Mouse (Mus musculus) right cerebral cortex, adult 18-20 months (tissue): ENCODE measurements around the gene Dand5.

Experiments
- DNase-seq: peaks from one replicate; pipeline ENCODE4 v3.0.0; 2022; ENCODE audit warnings: mixed read lengths

Dand5 gene

GRCm38 (mm10) chr8:84782680-84783079, 39.9 kb downstream of the Dand5 start:
- no peak for DNase-seq

GRCm38 (mm10) chr8:84781686-84782505, 40.7 kb downstream of the Dand5 start:
- no peak for DNase-seq

GRCm38 (mm10) chr8:84780949-84781680, 41.5 kb downstream of the Dand5 start:
- no peak for DNase-seq

GRCm38 (mm10) chr8:84780225-84780555, 42.4 kb downstream of the Dand5 start:
- DNase-seq, result no peak

GRCm38 (mm10) chr8:84779519-84780224, 43.0 kb downstream of the Dand5 start:
- DNase-seq, result no peak

GRCm38 (mm10) chr8:84778638-84779380, 43.8 kb downstream of the Dand5 start:
- no peak for DNase-seq

DNA sequence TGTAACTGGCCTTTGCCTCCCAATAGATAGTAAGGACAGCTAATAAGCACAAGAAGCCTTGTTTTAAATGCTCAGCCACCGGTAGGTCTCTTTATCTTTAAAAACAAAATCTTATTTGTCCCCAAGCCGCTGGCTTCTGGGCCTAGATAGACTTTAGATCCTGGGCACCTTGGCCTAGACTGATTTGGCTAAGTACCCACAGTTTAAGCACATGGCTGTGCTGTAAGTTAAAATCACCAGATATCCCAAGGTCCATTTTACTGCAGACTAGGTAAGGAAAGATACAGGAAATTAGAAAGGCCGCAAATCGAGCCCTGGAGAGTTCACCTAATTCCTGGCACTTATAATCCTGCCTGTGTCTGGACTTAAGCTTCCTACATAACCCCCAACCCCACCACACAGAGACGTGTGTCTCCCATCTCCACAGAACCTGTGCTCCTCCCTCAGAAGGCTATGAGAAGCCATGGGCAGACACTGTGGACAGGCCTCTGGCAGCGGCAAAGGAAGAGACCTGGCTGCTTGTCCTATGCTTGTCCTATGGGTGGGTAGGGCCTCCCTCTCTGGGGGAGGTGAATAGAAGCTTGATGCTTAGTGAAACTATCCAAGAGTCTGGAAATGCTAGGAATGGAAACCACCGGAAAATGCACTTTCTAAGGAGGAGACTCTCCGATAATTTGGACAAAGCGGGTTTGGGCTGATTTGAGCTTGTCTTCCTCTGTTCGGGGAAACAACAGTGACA, 44.6 kb downstream of the Dand5 start:
- no peak for DNase-seq

DNA sequence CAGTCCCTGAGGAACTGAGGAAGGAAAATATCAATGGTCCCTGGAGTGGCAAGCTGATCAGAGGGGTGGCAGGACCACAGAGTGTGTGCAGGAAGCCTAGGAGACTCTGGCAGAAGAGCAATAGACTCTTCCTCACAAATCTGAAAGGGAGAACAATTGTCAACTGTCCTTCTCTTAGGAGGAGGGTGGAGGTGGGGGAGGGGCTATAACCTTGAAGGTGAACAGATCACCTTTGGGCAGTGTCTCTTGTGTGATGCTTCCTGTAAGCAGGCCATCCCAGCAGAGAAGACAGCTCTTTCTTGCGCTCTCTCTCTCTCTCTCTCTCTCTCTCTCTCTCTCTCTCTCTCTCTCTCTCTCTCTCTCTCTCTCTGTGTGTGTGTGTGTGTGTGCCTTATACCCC, 46.1 kb downstream of the Dand5 start:
- DNase-seq, result no peak

DNA sequence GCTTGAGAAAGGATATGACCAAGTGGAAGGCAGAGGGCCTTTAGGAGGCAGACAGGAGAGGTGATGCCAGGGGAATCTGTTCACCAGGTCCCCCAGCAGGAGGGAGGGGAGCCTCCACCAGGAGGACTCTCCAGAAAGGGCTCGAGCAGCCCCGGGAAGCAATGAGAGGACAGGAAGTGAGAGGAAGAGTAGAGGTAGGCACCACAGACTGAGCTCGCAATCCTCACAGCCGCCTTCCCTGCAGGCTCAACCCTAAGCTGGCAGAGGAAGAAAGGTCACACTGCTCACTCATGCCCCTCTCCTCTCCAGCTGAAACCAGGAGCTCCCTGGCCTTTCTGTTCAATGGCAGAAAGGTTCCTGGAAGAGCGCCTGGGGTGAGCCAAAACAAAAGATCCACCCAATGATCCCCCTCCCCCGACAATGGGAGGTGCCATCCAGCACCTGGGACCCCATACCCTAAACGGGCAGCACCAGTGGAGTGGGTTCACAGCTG, 47.0 kb downstream of the Dand5 start:
- DNase-seq, result no peak

DNA sequence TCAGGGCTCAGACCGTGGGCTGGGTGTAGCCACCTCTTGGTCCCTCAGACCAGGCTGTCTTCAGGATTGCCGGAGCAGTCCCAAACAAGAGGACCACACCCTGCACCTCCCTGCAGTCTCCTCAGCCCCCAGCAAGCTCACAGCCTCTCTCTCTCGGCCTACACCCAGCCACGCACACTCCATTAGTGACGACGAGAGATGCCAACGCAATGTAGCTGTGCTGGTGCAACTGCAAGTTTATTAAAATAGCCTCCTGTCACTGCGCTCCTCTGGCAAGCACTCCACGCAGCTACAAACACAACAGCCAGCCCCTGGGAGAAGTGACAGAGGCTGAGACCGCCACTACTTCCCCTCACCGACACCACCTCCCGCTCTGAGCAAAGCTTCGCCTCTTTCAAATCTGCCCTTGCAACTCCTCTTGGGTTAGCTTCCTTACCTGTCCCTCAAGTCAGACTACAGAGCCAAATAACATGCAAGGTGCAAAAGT, 47.5 kb downstream of the Dand5 start:
- DNase-seq, result peak; percentile 83

GRCm38 (mm10) chr8:84774473-84774911, 48.1 kb downstream of the Dand5 start:
- DNase-seq, result peak; percentile 64

DNA sequence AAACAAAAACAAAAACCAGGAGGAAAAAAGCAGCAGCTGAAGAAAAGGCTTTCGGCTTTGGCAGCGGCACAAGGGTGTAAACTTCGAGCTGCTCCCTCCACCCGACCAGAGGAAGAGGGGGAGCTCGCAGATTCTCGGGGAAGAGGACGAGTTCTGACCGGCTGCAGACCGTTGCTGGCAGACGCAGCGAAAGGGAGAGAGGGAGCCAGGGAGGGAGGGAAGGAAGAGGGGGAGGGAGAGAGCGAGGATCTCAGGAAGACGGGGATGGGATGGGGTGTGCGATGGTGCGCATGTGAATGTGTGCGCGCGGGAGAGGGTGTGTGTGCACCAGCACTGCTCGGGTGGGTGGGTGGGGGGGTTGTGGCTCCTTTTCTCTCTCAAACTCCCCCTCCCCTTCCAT, 48.8 kb downstream of the Dand5 start:
- peak; percentile 89 for DNase-seq

- no peak for DNase-seq
These were observed 49.3 kb downstream of the Dand5 start for GRCm38 (mm10) chr8:84773304-84773703.

DNA sequence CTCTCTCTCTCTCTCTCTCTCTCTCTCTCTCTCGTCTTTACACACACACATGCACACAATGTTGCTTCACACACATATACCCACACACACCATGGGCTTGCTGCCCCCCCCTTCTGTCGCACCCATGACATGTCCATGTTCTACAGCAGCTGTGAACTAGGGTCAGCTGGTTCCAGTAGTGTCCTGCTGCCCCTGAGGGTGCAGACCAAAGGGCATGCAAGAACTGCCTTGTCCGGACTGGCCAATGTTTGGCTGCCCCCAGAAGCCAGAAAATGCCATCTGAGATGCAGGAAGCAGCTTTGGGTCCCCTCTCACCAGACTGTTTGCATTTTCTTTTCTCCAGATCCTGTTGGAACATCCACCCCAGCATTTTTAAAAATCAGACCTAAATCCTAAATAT, 50.0 kb downstream of the Dand5 start:
- DNase-seq, result no peak

GRCm38 (mm10) chr8:84771941-84772378, 50.7 kb downstream of the Dand5 start:
- DNase-seq, result no peak

GRCm38 (mm10) chr8:84771000-84771687, 51.5 kb downstream of the Dand5 start:
- DNase-seq, result no peak

DNA sequence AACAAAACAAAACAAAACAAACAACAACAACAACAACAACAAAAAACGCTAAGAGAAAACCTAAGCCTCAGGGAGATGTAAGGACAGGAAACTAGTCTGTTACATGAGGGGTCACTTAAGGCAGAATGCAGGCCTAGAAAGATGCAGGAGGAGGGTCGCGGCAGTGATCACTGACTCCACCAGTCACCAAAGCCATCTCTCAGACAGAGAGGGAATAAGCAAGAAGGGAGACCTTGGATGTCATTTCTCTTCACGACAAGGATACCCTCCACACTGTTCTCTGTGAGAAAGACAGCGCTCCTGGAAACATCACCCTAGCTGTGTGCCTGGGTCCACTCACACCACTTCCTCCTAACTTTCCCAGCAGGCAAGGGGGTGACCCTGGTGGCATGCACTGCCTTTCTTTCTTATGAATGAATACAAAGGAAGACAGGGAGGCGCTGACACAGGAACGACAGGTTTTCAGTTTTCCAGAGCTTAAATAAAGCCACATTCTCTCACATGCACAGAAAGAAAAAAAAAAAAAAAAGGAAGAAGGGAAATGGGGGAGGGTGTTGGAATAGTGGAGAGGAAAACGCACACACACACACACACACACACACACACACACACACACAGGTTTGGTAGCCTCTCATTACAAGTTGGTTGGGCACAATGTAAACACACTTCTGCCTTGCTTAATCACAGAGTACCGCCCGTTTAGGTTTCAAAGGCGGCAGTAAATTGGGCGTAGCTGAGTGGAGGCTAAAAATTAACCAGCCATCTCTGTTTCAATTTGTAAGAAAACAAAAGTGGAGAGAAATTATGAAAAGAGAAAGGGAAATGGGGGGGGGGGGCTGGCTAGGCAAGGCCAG, 52.3 kb downstream of the Dand5 start:
- no peak for DNase-seq

- DNase-seq, result no peak
These were observed 53.3 kb downstream of the Dand5 start for GRCm38 (mm10) chr8:84769324-84769723.

DNA sequence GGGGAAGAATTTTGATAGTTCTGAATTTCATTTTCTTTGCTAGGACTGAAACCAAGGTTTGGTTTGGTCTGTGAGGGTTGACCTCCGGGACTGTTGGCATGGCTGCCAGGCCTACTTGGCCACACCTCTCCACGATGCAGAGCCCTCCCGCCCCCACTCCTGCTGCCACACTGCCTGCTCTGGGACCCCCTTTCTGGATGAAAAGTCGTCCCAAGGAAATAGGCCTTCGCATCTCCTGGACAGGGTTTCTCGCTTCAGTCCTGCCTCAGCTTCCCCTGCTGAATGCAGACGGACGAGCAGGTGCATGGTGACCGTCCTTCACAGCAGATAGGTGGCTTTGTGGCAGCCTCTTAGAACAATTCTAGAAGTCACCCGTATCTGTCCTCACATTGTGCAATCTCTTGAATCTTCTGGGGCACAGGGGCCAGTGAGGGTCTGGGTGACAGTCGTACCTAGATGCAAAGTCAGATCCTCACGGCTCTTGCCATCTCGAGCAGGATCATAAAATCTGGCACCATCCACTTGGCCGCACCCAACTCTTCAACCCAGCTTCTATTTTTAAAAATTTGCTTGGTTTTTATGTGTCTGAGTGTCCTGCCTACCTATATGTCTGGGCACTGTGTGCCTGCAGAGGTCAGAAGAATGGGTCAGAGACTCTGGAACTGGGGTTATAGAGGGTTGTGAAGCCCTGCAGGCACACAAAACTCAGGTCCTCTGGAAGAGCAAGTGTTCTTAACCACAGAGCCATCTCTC, 54.1 kb downstream of the Dand5 start:
- no peak for DNase-seq
